Mouse (Mus musculus) heart, adult 2 months (tissue): ENCODE measurements around the gene Tnni1.

Experiments used
- CTCF ChIP-seq: fragments of 200-600 bp; IDR thresholded peaks from 2 replicates; pipeline ENCODE4 v1.8.1; 2022; ENCODE audit warnings: antibody characterized with exemption, mild to moderate bottlenecking, moderate library complexity
- POLR2A ChIP-seq: fragments of 200-500 bp; IDR thresholded peaks from 2 replicates; pipeline ENCODE4 v1.6.1; 2011; ENCODE audit warnings: mild to moderate bottlenecking, low read depth, low read length, control low read depth; ENCODE audit not compliant: insufficient read depth

DNA sequence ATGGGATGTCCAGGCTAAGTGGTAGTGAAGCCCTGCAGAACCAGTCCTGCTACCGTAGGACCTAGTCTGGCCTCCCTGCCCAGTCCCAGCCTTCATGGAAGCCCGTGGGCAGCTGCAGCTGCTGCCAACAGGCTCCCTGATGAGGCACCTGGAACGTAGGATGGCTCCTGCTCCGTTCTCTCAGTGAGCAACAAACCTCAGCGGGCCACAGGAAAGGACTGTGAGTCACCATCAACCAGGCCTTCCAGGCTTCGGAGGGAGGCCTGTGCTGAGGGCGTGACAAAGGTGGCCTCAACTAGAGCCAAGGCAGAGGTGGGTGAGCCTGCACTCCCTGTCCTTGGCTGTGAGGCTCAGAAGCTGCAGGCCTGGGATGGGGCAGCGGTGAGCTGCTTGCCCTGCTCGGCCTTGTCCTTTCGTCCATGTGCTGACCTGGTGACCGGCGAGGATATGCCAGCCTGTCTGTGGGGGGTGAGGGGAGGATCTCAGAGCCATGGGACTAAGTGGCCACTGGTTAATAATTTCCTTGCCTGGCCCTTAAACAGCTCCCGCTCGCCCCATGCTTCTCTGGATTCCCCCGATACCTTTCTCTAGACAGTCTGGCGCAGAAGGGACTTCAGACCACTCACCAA lies 41.6 kb downstream of the Tnni1 start:
- TF ChIP-seq POLR2A (no peak), CTCF (no peak)
